Mouse (Mus musculus): ENCODE measurements at regions not wholly inside any gene's neighbourhood (a gene's known extent, or its start where the extent isn't known, plus 50 kb on each side); places are given as distances from the start of the nearest gene placed in this dataset.

- Histone ChIP-seq H3K9ac (replicated peaks; ENCODE audit: low read length) (no peak overlapping the region), H3K4me3 (replicated peaks; ENCODE audit: low read depth, low read length) (no peak overlapping the region), H3K9me3 (ENCODE audit: control insufficient read depth, low read length) (no peaks in the 10 kb centered on the region), H3K36me3 (ENCODE audit: control insufficient read depth, insufficient read depth, low read length) (no peaks in the 10 kb centered on the region), H3K27ac (replicated peaks; ENCODE audit: low read depth, low read length) (no peak overlapping the region), H3K27me3 (ENCODE audit: control insufficient read depth, insufficient read depth, low read length) (no peaks in the 10 kb centered on the region), H3K4me1 (ENCODE audit: control insufficient read depth, insufficient read depth, low read length) (peaks cover 8% of the 10 kb centered on the region; the same call in 1 of the 2 replicates), H3K4me2 (ENCODE audit: low read length) (no peak overlapping the region)
- WGBS, result 91% methylated on average over 4 of the region's 4 CpGs
- ATAC-seq (ENCODE audit: low FRiP score, low TSS enrichment) (no peak), DNase-seq (no peak)
Observed at GRCm38 (mm10) chr10:97248522-97248921, 230.9 kb upstream of the Dcn start.

GRCm38 (mm10) chr10:97249760-97250159 lies 229.6 kb upstream of the Dcn start:
- ATAC-seq (ENCODE audit: low FRiP score, low TSS enrichment) (no peak), DNase-seq (no peak)
- Histone ChIP-seq H3K4me1 (ENCODE audit: control insufficient read depth, insufficient read depth, low read length) (peaks cover 8% of the 10 kb centered on the region; the same call in 1 of the 2 replicates), H3K4me2 (ENCODE audit: low read length) (no peak overlapping the region), H3K27me3 (ENCODE audit: control insufficient read depth, insufficient read depth, low read length) (no peaks in the 10 kb centered on the region), H3K36me3 (ENCODE audit: control insufficient read depth, insufficient read depth, low read length) (no peaks in the 10 kb centered on the region), H3K9me3 (ENCODE audit: control insufficient read depth, low read length) (no peaks in the 10 kb centered on the region), H3K4me3 (replicated peaks; ENCODE audit: low read depth, low read length) (no peak overlapping the region), H3K27ac (replicated peaks; ENCODE audit: low read depth, low read length) (peak overlapping the region; percentile 32; the same call in 1 of the 2 replicates), H3K9ac (replicated peaks; ENCODE audit: low read length) (no peak overlapping the region)
- 66% methylated on average over 1 of the region's 1 CpGs for WGBS

GRCm38 (mm10) chr10:97250167-97250566 lies 229.2 kb upstream of the Dcn start:
- WGBS, result 6% methylated on average over 2 of the region's 2 CpGs
- DNase-seq, result peak; percentile 61
- Histone ChIP-seq H3K27me3 (ENCODE audit: control insufficient read depth, insufficient read depth, low read length) (no peaks in the 10 kb centered on the region), H3K9ac (replicated peaks; ENCODE audit: low read length) (no peak overlapping the region), H3K4me2 (ENCODE audit: low read length) (no peak overlapping the region), H3K4me3 (replicated peaks; ENCODE audit: low read depth, low read length) (no peak overlapping the region), H3K9me3 (ENCODE audit: control insufficient read depth, low read length) (no peaks in the 10 kb centered on the region), H3K27ac (replicated peaks; ENCODE audit: low read depth, low read length) (peak overlapping the region; percentile 32; the same call in 1 of the 2 replicates), H3K36me3 (ENCODE audit: control insufficient read depth, insufficient read depth, low read length) (no peaks in the 10 kb centered on the region), H3K4me1 (ENCODE audit: control insufficient read depth, insufficient read depth, low read length) (0 out of 2 replicates have a peak, but pooled peaks cover 8% of the 10 kb centered on the region)
- ATAC-seq (ENCODE audit: low FRiP score, low TSS enrichment), result peak; percentile 85

- peak; percentile 64; the same call in 1 of the 2 replicates for ATAC-seq (ENCODE audit: low FRiP score, low TSS enrichment)
- no peaks in the 10 kb centered on the region for H3K27me3 ChIP-seq (ENCODE audit: control insufficient read depth, insufficient read depth, low read length)
- no peak overlapping the region for H3K9ac ChIP-seq (replicated peaks; ENCODE audit: low read length)
- 30% methylated on average over 6 of the region's 6 CpGs for WGBS
- H3K36me3 ChIP-seq (ENCODE audit: control insufficient read depth, insufficient read depth, low read length), result no peaks in the 10 kb centered on the region
- H3K4me2 ChIP-seq (ENCODE audit: low read length), result no peak overlapping the region
- H3K4me3 ChIP-seq (replicated peaks; ENCODE audit: low read depth, low read length), result no peak overlapping the region
- no peaks in the 10 kb centered on the region for H3K9me3 ChIP-seq (ENCODE audit: control insufficient read depth, low read length)
- peak; percentile 76 for DNase-seq
- peaks cover 9% of the 10 kb centered on the region for H3K4me1 ChIP-seq (ENCODE audit: control insufficient read depth, insufficient read depth, low read length)
- no peak overlapping the region for H3K27ac ChIP-seq (replicated peaks; ENCODE audit: low read depth, low read length)
Observed at GRCm38 (mm10) chr10:97265959-97266517, 213.4 kb upstream of the Dcn start.

GRCm38 (mm10) chr10:97282416-97282815 lies 197.0 kb upstream of the Dcn start:
- 89% methylated on average over 2 of the region's 2 CpGs for WGBS
- H3K36me3 ChIP-seq (ENCODE audit: control insufficient read depth, insufficient read depth, low read length), result no peaks in the 10 kb centered on the region
- H3K27ac ChIP-seq (replicated peaks; ENCODE audit: low read depth, low read length), result no peak overlapping the region
- no peak overlapping the region for H3K9ac ChIP-seq (replicated peaks; ENCODE audit: low read length)
- DNase-seq, result no peak
- H3K4me3 ChIP-seq (replicated peaks; ENCODE audit: low read depth, low read length), result no peak overlapping the region
- H3K4me1 ChIP-seq (ENCODE audit: control insufficient read depth, insufficient read depth, low read length), result no peaks in the 10 kb centered on the region
- no peaks in the 10 kb centered on the region for H3K27me3 ChIP-seq (ENCODE audit: control insufficient read depth, insufficient read depth, low read length)
- H3K9me3 ChIP-seq (ENCODE audit: control insufficient read depth, low read length), result no peaks in the 10 kb centered on the region
- no peak overlapping the region for H3K4me2 ChIP-seq (ENCODE audit: low read length)
- no peak for ATAC-seq (ENCODE audit: low FRiP score, low TSS enrichment)

GRCm38 (mm10) chr10:97282841-97283496 lies 196.4 kb upstream of the Dcn start:
- Histone ChIP-seq H3K9me3 (ENCODE audit: control insufficient read depth, low read length) (no peaks in the 10 kb centered on the region), H3K9ac (replicated peaks; ENCODE audit: low read length) (no peak overlapping the region), H3K4me2 (ENCODE audit: low read length) (no peak overlapping the region), H3K27ac (replicated peaks; ENCODE audit: low read depth, low read length) (no peak overlapping the region), H3K4me1 (ENCODE audit: control insufficient read depth, insufficient read depth, low read length) (no peaks in the 10 kb centered on the region), H3K4me3 (replicated peaks; ENCODE audit: low read depth, low read length) (no peak overlapping the region), H3K27me3 (ENCODE audit: control insufficient read depth, insufficient read depth, low read length) (no peaks in the 10 kb centered on the region), H3K36me3 (ENCODE audit: control insufficient read depth, insufficient read depth, low read length) (no peaks in the 10 kb centered on the region)
- ATAC-seq (ENCODE audit: low FRiP score, low TSS enrichment) (no peak), DNase-seq (no peak)
- WGBS, result 79% methylated on average over 4 of the region's 4 CpGs

GRCm38 (mm10) chr10:97304791-97305355 lies 174.5 kb upstream of the Dcn start:
- DNase-seq (no peak), ATAC-seq (ENCODE audit: low FRiP score, low TSS enrichment) (no peak)
- Histone ChIP-seq H3K27ac (replicated peaks; ENCODE audit: low read depth, low read length) (no peak overlapping the region), H3K9ac (replicated peaks; ENCODE audit: low read length) (no peak overlapping the region), H3K4me2 (ENCODE audit: low read length) (no peak overlapping the region), H3K4me3 (replicated peaks; ENCODE audit: low read depth, low read length) (no peak overlapping the region), H3K27me3 (ENCODE audit: control insufficient read depth, insufficient read depth, low read length) (no peaks in the 10 kb centered on the region), H3K9me3 (ENCODE audit: control insufficient read depth, low read length) (no peaks in the 10 kb centered on the region), H3K4me1 (ENCODE audit: control insufficient read depth, insufficient read depth, low read length) (no peaks in the 10 kb centered on the region), H3K36me3 (ENCODE audit: control insufficient read depth, insufficient read depth, low read length) (no peaks in the 10 kb centered on the region)
- 84% methylated on average over 3 of the region's 3 CpGs for WGBS

- Histone ChIP-seq H3K4me1 (ENCODE audit: control insufficient read depth, insufficient read depth, low read length) (peaks cover 9% of the 10 kb centered on the region; the same call in 1 of the 2 replicates), H3K36me3 (ENCODE audit: control insufficient read depth, insufficient read depth, low read length) (no peaks in the 10 kb centered on the region), H3K27me3 (ENCODE audit: control insufficient read depth, insufficient read depth, low read length) (no peaks in the 10 kb centered on the region), H3K9me3 (ENCODE audit: control insufficient read depth, low read length) (no peaks in the 10 kb centered on the region), H3K27ac (replicated peaks; ENCODE audit: low read depth, low read length) (no peak overlapping the region), H3K4me2 (ENCODE audit: low read length) (no peak overlapping the region), H3K4me3 (replicated peaks; ENCODE audit: low read depth, low read length) (no peak overlapping the region), H3K9ac (replicated peaks; ENCODE audit: low read length) (no peak overlapping the region)
- no peak for DNase-seq
- 95% methylated on average over 5 of the region's 5 CpGs for WGBS
- ATAC-seq (ENCODE audit: low FRiP score, low TSS enrichment), result no peak
Observed at GRCm38 (mm10) chr10:97309580-97309979, 169.8 kb upstream of the Dcn start.

GRCm38 (mm10) chr10:97312509-97312908 lies 166.9 kb upstream of the Dcn start:
- no peaks in the 10 kb centered on the region for H3K9me3 ChIP-seq (ENCODE audit: control insufficient read depth, low read length)
- no peaks in the 10 kb centered on the region for H3K27me3 ChIP-seq (ENCODE audit: control insufficient read depth, insufficient read depth, low read length)
- H3K36me3 ChIP-seq (ENCODE audit: control insufficient read depth, insufficient read depth, low read length), result no peaks in the 10 kb centered on the region
- ATAC-seq (ENCODE audit: low FRiP score, low TSS enrichment) (peak; percentile 18), DNase-seq (no peak)
- H3K4me1 ChIP-seq (ENCODE audit: control insufficient read depth, insufficient read depth, low read length), result peaks cover 9% of the 10 kb centered on the region; the same call in 1 of the 2 replicates
- H3K4me3 ChIP-seq (replicated peaks; ENCODE audit: low read depth, low read length), result peak overlapping the region; percentile 49
- H3K4me2 ChIP-seq (ENCODE audit: low read length), result peak overlapping the region; percentile 84
- peak overlapping the region; percentile 39; the same call in 1 of the 2 replicates for H3K9ac ChIP-seq (replicated peaks; ENCODE audit: low read length)
- 20% methylated on average over 12 of the region's 12 CpGs for WGBS
- H3K27ac ChIP-seq (replicated peaks; ENCODE audit: low read depth, low read length), result peak overlapping the region; percentile 99
